Mouse (Mus musculus) midbrain, embryonic 15.5 days (tissue): ENCODE results near the gene Ptges. TPM values are rescaled to one million over a fixed set of nuclear protein-coding genes. Genes with fewer than 3 reads are reported as not detected.
A peak's percentile ranks its signal among the peaks of the same experiment; 100 is the strongest.

Source experiments
- ATAC-seq: fragments of 200-750 bp; cut with Nextera tagmentation; replicated peaks from 2 replicates; pipeline ENCODE4 v1.8.0; 2017; ENCODE audit warnings: moderate TSS enrichment
- H3K27ac ChIP-seq: fragments of 300-500 bp; sonication (generic); 2 replicates; pipeline ENCODE4 v1.5.1; 2015; ENCODE audit warnings: mild to moderate bottlenecking, inconsistent platforms
- H3K27me3 ChIP-seq: fragments of 300-500 bp; sonication (generic); replicated peaks from 2 replicates; pipeline ENCODE4 v1.6.1; 2015; ENCODE audit warnings: inconsistent platforms
- H3K36me3 ChIP-seq: fragments of 300-500 bp; sonication (generic); replicated peaks from 2 replicates; pipeline ENCODE4 v1.6.1; 2015; ENCODE audit warnings: inconsistent platforms
- H3K4me1 ChIP-seq: fragments of 300-500 bp; sonication (generic); 2 replicates; pipeline ENCODE4 v1.6.1; 2015; ENCODE audit warnings: inconsistent platforms
- H3K4me2 ChIP-seq: fragments of 300-500 bp; sonication (generic); 2 replicates; pipeline ENCODE4 v1.6.1; 2015; ENCODE audit warnings: inconsistent platforms, mild to moderate bottlenecking, moderate library complexity
- H3K4me3 ChIP-seq: fragments of 300-500 bp; sonication (generic); 2 replicates; pipeline ENCODE4 v1.5.1; 2015; ENCODE audit warnings: mild to moderate bottlenecking, inconsistent platforms
- H3K9ac ChIP-seq: fragments of 300-500 bp; sonication (generic); 2 replicates; pipeline ENCODE4 v1.6.1; 2015; ENCODE audit warnings: mild to moderate bottlenecking, inconsistent platforms
- H3K9me3 ChIP-seq: fragments of 300-500 bp; sonication (generic); 2 replicates; pipeline ENCODE4 v1.6.1; 2016; ENCODE audit warnings: inconsistent platforms
- WGBS: fragments of 180-500 bp; shearing (Covaris S2); methylation state at CpG from one replicate; pipeline ENCODE4 v1.1.7; 2015; ENCODE audit warnings: mixed read lengths; 5-methylcytosine and 5-hydroxymethylcytosine counted together
- polyA plus RNA-seq: library from polyadenylated mRNA; unstranded; fragments of >200 nt; fragmentation: Nextera tagmentation; extraction: Ambion mirVana; gene quantifications from 2 replicates; pipeline ENCODE4 v1.2.1, GENCODE M21; 2015

The Ptges gene
- polyA plus RNA-seq, 1 experiment from 2014 or later = 6.3 TPM

DNA sequence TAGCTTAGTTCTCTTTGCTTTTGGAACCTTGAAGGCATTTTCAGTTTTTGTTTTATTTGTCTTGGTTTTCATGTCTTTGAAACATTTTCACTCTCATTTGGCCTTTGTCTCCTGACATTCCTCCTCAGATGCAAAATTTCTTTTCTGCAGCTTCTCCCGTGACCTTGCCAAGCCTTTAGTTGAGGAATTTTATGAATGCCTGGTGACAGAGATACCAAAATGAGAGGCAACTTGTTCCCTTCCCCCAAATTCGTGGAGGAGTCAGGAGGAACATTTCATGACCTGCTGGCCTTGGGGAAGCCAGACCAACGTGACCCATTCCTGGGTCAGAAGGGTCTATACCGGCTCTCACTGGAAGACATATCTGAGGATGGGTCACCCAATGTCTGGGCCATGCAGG lies 23.0 kb downstream of the Ptges start:
- no peak overlapping the region for H3K4me2 ChIP-seq
- WGBS = 74% methylated on average over 4 of the region's 4 CpGs
- H3K36me3 ChIP-seq = no peaks in the 10 kb centered on the region
- H3K4me1 ChIP-seq = peaks cover 10% of the 10 kb centered on the region
- no peak for ATAC-seq
- H3K27ac ChIP-seq = no peak overlapping the region
- no peak overlapping the region for H3K9ac ChIP-seq
- 0 out of 2 replicates have a peak, but pooled peaks cover 9% of the 10 kb centered on the region for H3K27me3 ChIP-seq
- no peaks in the 10 kb centered on the region for H3K9me3 ChIP-seq
- H3K4me3 ChIP-seq = no peak overlapping the region

DNA sequence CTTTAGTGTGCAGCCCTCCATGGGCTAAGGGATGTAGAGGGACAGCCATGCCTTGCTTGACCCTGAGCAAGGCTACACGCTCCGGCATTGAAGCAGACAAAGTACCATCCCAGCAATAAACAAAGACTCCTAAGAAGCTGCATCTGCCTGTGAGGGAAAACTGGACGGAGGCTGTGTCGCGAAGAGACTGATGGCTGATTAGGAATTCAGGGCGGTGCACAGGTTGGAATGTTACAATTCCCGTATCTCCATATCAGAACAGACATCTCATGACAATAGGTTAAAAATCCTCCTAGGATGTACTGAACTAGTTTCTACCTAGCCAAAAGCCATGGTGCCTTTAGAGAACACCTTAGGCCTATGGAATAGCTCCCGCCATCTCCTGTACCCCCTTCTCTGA lies 23.8 kb downstream of the Ptges start:
- Histone ChIP-seq H3K4me2 (no peak overlapping the region), H3K4me3 (no peak overlapping the region), H3K27me3 (0 out of 2 replicates have a peak, but pooled peaks cover 9% of the 10 kb centered on the region), H3K4me1 (peaks cover 10% of the 10 kb centered on the region), H3K9ac (no peak overlapping the region), H3K27ac (no peak overlapping the region), H3K9me3 (no peaks in the 10 kb centered on the region), H3K36me3 (no peaks in the 10 kb centered on the region)
- no peak for ATAC-seq
- 87% methylated on average over 8 of the region's 8 CpGs for WGBS

DNA sequence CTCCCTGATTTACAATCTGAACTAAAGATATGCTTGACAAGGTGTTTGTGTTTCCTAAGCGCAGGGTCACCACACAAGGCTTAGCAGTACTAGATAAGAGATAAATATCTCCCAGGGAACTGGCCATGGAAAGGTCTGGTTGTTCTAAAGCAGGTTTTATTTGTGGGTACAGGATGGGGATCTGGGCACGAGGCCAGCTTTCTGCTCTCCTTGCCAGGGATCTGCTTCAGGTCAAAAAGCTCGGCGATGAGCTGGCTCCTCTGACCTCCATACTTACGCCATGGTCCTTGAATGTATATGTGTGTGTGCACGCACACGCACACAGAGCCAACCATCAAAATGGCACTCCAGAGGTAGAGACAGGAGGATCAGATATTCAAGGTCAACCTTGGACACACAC lies 24.7 kb downstream of the Ptges start:
- H3K27me3 ChIP-seq = 0 out of 2 replicates have a peak, but pooled peaks cover 9% of the 10 kb centered on the region
- H3K4me2 ChIP-seq = no peak overlapping the region
- ATAC-seq = no peak
- H3K4me1 ChIP-seq = peaks cover 10% of the 10 kb centered on the region
- H3K27ac ChIP-seq = no peak overlapping the region
- no peaks in the 10 kb centered on the region for H3K36me3 ChIP-seq
- H3K4me3 ChIP-seq = no peak overlapping the region
- whole genome bisulfite sequencing = 88% methylated on average over 7 of the region's 7 CpGs
- no peak overlapping the region for H3K9ac ChIP-seq
- H3K9me3 ChIP-seq = no peaks in the 10 kb centered on the region

DNA sequence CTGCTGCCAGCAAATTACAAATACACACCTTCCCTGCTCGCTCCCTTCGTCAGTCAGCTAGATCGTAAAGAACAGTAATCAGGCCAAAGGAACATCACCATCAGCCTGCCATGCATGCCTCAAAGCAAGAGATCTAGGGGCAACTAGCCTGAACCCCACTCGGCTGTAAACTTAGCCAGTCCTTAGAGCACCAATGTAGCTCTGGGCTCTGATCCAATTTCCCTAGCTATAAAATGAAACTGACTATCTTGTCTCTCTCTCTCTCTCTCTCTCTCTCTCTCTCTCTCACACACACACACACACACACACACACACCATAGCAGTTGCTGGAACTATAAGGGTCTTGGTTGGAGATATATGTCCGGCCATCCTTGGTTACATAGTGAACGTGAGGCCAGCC lies 25.4 kb downstream of the Ptges start:
- Histone ChIP-seq H3K9me3 (no peaks in the 10 kb centered on the region), H3K9ac (no peak overlapping the region), H3K4me3 (no peak overlapping the region), H3K4me2 (no peak overlapping the region), H3K36me3 (no peaks in the 10 kb centered on the region), H3K27me3 (0 out of 2 replicates have a peak, but pooled peaks cover 9% of the 10 kb centered on the region), H3K4me1 (peaks cover 10% of the 10 kb centered on the region), H3K27ac (no peak overlapping the region)
- ATAC-seq = no peak
- WGBS = 86% methylated on average over 6 of the region's 6 CpGs

DNA sequence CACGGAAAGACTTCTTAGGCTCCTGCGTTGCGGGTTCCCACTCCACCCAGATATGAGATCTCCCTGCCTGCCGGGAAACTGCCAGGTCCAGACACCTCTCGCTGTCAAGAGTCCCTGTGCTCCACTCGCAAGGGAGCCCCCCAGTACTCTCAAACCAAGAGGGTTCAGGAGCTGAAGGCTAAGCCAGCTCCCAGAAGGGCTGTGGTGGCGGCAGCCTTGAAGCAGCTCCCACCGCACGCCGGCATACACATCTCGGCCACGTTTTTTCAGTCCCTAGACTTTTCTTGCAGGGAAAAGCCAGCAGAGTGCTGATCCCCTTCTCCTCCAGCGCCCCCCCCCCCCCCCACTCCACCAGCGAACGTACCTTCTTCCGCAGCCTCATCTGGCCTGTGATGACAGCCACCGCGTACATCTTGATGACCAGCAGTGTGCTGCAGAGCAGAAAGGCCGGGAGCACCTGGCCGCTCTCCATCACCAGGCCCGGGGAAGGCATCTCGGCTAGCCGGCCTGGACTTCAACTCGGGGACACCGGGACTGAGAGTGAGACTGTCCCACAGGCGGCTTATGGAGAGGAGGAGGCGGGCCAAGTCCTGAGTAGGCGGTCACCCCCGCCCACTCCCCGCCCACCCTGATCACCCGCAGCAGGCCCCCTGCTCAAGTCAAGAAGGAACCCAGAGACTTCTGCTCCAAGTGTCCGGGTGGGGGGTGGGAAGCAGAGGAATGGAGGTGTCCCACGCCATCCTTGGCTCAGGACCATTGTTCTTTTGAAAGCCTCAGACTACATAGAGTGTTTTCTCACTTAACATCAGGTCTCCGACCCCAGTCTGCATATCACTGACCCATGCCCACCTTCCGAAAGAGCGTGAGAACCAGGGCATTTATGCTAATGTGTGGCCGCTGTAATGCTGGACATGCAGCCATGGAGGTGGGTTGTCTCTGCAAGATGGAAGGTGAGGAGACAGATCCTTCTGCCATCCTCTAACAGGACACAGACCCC lies 26.6 kb downstream of the Ptges start:
- no peak for ATAC-seq
- no peak overlapping the region for H3K27ac ChIP-seq
- 7% methylated on average over 36 of the region's 37 CpGs for WGBS
- H3K9me3 ChIP-seq = no peaks in the 10 kb centered on the region
- no peaks in the 10 kb centered on the region for H3K36me3 ChIP-seq
- peak overlapping the region; percentile 40; the same call in 1 of the 2 replicates for H3K9ac ChIP-seq
- H3K4me3 ChIP-seq = peak overlapping the region; percentile 32
- 0 out of 2 replicates have a peak, but pooled peaks cover 9% of the 10 kb centered on the region for H3K27me3 ChIP-seq
- H3K4me2 ChIP-seq = peak overlapping the region; percentile 56
- H3K4me1 ChIP-seq = peaks cover 10% of the 10 kb centered on the region

DNA sequence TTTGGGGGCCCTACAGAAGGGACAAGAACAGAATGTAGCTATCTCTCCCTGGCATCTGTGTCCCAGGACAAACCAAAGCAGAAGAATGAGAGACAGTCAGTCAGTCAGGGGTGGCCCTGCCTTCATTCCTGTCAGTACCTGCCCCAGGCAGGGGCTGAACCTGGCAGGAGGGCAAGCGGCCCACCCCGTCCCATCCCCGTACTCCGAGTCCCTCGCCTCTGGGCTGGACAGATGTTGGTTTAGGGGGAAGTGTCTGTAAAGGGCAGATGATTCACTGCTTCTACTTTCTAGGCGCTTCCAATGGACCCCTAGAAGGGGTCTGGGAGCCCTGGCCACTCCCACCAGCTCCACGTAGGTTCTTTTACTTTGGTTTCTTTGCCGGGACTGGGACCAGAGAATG lies 27.4 kb downstream of the Ptges start:
- H3K4me3 ChIP-seq = peak overlapping the region; percentile 32
- no peaks in the 10 kb centered on the region for H3K36me3 ChIP-seq
- H3K4me1 ChIP-seq = peaks cover 10% of the 10 kb centered on the region
- H3K9ac ChIP-seq = 0 out of 2 replicates have a peak overlapping the region, but pooled peaks have one; percentile 40
- no peak overlapping the region for H3K27ac ChIP-seq
- 0 out of 2 replicates have a peak, but pooled peaks cover 9% of the 10 kb centered on the region for H3K27me3 ChIP-seq
- no peaks in the 10 kb centered on the region for H3K9me3 ChIP-seq
- peak overlapping the region; percentile 56 for H3K4me2 ChIP-seq
- 49% methylated on average over 8 of the region's 8 CpGs for WGBS
- ATAC-seq = no peak

DNA sequence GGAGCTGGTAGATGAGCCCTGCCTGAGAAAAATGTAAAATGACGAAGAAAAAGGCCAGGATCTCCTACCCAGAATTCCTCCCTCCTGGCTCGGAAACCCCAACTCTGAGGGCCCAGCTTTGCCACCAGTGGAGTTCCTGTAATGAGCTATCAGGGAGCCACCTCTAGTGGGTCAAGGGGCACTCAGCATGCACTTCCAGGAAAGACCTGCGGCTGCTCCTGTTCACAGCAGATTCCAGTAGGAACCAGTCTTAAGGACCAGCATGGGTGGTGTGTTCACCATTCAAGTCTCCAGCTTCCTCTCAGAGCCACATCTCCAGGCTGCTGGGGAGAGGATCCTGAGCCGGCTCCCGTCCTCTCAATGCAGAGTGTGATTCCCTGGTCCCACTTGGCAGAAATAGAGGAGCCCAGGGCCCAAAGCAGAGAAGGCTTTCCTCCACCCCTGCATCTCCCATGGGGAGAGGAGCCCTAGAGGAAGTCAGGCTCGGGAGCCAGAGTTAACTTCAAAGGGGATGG lies 28.0 kb downstream of the Ptges start:
- H3K27me3 ChIP-seq = 0 out of 2 replicates have a peak, but pooled peaks cover 9% of the 10 kb centered on the region
- no peak overlapping the region for H3K27ac ChIP-seq
- 60% methylated on average over 6 of the region's 6 CpGs for WGBS
- no peaks in the 10 kb centered on the region for H3K9me3 ChIP-seq
- H3K4me1 ChIP-seq = peaks cover 10% of the 10 kb centered on the region
- no peaks in the 10 kb centered on the region for H3K36me3 ChIP-seq
- ATAC-seq = no peak
- H3K4me2 ChIP-seq = no peak overlapping the region
- no peak overlapping the region for H3K9ac ChIP-seq
- H3K4me3 ChIP-seq = no peak overlapping the region

DNA sequence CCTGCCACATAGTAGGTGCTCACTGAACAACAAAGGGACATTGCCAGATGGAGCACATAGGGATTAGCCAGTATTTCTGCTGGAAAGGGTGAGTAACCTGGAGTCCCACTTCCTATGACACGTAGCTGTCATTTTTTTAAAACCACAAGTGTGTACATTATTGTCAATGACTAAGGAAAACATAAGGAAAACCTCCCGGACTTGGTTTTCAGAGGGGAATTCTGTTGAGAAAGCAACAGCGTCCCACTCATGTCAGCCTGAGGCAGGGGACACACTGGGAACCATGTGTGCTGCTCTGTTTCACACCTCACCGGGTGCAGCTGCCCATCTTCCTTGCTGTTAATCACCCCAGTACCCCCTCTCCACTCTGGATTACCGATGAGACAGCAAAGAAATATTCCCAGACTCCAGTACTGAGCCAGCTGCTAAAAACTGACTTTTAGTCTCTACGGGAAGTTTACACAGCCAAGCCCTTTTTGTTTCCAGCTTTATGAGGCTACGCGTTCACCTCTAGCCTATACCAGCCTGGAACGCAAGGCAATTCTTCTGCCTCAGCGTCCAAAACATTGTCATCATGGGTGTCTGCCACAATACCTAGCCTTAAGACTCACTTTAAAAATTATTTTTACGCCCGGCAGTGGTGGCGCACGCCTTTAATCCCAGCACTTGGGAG lies 30.1 kb downstream of the Ptges start:
- H3K4me1 ChIP-seq = peaks cover 10% of the 10 kb centered on the region
- no peak for ATAC-seq
- no peak overlapping the region for H3K9ac ChIP-seq
- no peak overlapping the region for H3K27ac ChIP-seq
- no peak overlapping the region for H3K4me2 ChIP-seq
- H3K36me3 ChIP-seq = no peaks in the 10 kb centered on the region
- H3K27me3 ChIP-seq = 0 out of 2 replicates have a peak, but pooled peaks cover 9% of the 10 kb centered on the region
- 85% methylated on average over 14 of the region's 14 CpGs for WGBS
- H3K4me3 ChIP-seq = no peak overlapping the region
- no peaks in the 10 kb centered on the region for H3K9me3 ChIP-seq

DNA sequence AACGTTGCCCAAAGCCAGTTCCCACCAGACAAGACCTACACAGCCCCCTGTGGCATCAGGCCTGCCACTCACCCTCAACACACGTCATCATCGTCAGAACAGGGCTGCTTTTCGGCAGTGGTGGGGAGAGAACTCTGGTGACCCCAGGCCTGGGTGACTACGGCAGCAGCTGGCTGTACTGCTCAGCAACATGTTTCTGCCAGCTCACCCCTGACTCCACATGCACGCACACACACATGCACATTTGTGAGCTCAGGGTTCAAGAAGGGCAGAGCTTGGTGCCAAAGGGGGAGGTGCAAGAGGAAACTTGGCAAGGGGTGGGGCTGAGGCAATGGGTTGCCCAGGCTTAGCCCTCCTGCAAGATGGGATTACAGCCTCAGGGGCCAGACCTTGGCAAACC lies 32.4 kb downstream of the Ptges start:
- Histone ChIP-seq H3K27ac (no peak overlapping the region), H3K36me3 (no peaks in the 10 kb centered on the region), H3K9me3 (no peaks in the 10 kb centered on the region), H3K9ac (no peak overlapping the region), H3K4me1 (no peaks in the 10 kb centered on the region), H3K27me3 (0 out of 2 replicates have a peak, but pooled peaks cover 5% of the 10 kb centered on the region), H3K4me3 (no peak overlapping the region), H3K4me2 (no peak overlapping the region)
- 49% methylated on average over 6 of the region's 6 CpGs for WGBS
- no peak for ATAC-seq

DNA sequence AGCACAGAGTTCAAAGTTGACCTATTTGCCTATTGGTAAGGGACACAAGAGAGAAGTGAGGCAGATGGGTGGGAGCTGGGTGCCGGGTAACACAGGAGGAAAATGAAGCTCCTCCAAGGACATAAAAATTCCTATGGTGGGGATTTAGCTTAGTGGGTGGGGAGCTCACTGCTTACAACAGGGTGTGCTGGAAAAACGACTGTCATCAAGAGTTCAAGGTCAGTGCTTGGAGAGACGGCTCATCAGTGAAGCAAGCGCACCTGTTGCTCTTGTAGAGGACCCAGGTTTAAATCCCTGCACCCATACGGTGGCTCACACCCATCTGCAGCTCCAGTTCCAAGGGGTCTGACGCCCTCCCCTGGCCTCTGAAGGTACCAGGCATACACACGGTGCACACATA lies 35.7 kb downstream of the Ptges start:
- H3K4me2 ChIP-seq = no peak overlapping the region
- no peak overlapping the region for H3K4me3 ChIP-seq
- no peaks in the 10 kb centered on the region for H3K27me3 ChIP-seq
- H3K4me1 ChIP-seq = no peaks in the 10 kb centered on the region
- no peak overlapping the region for H3K27ac ChIP-seq
- H3K9ac ChIP-seq = no peak overlapping the region
- no peaks in the 10 kb centered on the region for H3K9me3 ChIP-seq
- WGBS = 84% methylated on average over 7 of the region's 7 CpGs
- H3K36me3 ChIP-seq = no peaks in the 10 kb centered on the region
- no peak for ATAC-seq

DNA sequence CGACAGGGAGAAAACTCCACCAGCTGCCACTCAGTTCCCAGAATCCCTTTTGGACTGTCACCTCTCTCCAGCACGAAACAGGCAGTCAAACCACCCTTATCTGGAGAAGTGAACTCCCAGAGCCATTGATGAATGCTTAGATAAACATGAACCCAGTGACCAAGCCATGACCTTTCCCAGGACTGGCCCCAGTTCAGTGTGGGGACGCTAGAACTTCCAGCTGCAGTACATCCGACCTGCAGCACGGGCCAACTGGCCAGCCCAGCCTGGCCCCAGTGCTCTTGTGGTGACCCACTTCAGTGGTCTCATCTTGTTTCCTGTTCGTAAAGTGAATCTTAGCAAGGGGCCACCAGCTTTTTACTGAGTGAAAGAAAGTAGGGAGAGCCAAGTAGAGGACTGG lies 36.3 kb downstream of the Ptges start:
- no peak overlapping the region for H3K4me2 ChIP-seq
- no peak overlapping the region for H3K27ac ChIP-seq
- H3K4me3 ChIP-seq = no peak overlapping the region
- no peaks in the 10 kb centered on the region for H3K9me3 ChIP-seq
- H3K36me3 ChIP-seq = no peaks in the 10 kb centered on the region
- H3K4me1 ChIP-seq = no peaks in the 10 kb centered on the region
- H3K9ac ChIP-seq = no peak overlapping the region
- no peaks in the 10 kb centered on the region for H3K27me3 ChIP-seq
- no peak for ATAC-seq
- 59% methylated on average over 6 of the region's 6 CpGs for WGBS

DNA sequence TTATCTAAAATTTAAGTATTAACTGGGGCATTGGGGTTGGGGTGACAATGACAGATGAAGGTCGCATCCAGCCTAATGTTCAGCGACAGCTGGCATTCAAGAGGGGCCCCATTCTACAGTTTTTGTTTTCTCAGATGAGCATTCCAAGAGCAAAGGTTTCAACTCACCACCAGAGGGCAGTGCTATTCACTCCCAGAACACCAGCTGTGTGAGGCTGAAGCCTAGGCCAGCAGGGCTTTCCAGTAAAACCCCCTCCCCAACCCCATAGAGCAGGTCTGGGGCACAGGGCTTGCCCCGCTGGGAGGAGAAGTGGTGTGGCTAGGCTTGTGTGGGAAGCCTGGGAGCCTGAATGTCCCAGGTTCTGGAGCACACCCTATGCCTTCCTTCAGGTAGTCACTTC lies 38.7 kb downstream of the Ptges start:
- 9% methylated on average over 3 of the region's 3 CpGs for WGBS
- no peak overlapping the region for H3K9ac ChIP-seq
- H3K27me3 ChIP-seq = no peaks in the 10 kb centered on the region
- H3K4me3 ChIP-seq = no peak overlapping the region
- H3K4me1 ChIP-seq = no peaks in the 10 kb centered on the region
- no peaks in the 10 kb centered on the region for H3K9me3 ChIP-seq
- H3K27ac ChIP-seq = no peak overlapping the region
- no peak overlapping the region for H3K4me2 ChIP-seq
- no peaks in the 10 kb centered on the region for H3K36me3 ChIP-seq
- ATAC-seq = no peak
